Mouse (Mus musculus): ENCODE data around the gene Ttll1. TPM values are rescaled to one million over a fixed set of nuclear protein-coding genes. Genes with fewer than 3 reads are reported as not detected.
"Not testable (repeated sequence)": the region's sequence is repeated elsewhere in the genome, so short reads cannot be mapped to it uniquely, and the experiment has no call there.

Gene Ttll1
- total RNA-seq, 2 experiments from 2014 or later, result 45.5 to 54.9 TPM

DNA sequence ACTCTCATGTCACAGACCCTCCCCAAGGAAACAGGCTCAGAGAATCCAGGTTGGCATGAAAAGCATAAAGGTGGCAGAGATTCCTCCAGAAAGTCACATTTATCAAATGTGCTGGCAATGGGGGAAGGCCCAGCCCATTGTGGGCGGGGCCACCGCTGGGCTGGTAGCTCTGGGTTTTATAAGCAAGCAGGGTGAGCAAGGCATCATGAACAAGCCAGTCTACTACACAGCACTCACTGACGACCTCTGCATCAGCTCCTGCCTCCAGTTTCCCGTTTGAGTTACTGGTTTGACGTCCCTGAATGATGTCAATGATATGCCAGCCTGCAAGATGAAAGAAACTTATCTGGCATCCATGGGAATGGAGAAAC, 36.2 kb downstream of the Ttll1 start:
- intact Hi-C loops (cut with DNase I), result no loop called here
- Histone ChIP-seq H3K27ac (no peak overlapping the region), H3K4me3 (no peak overlapping the region)
- DNase-seq (ENCODE audit: extremely low spot score in 1 of 2, low spot score in 2 of 2), result no peak
- TF ChIP-seq CTCF (IDR thresholded peaks at IDR 0.05), result no peak

DNA sequence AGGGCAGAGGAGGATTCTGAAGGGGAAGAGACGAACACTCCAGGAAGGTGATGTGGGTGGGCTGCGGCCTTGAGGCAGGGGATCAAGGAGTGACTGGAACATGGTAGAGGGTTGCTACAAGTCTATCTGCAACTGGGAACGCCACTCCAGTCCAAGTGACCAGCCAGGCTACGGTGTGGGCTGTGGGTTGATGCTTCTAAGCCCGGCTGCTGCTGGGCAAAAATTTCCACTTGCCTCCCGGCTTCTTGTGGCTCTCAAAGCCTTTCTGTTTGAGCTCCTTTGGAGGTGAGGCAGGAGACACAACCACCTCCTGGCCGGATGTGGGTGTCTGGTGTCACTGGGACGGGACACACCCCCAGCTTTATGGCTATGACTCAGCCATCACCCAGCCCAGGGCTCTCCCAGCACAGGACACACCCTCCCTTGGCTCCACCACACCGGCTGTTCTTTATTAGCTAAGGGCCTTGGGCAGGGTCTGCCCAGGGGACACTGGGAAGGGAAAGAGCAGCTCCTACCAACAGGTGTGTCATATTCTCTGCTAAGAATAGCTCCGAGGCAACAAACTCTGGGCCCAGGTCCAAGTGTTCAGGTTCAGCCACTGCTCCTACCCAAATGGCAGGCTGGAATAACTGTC, 36.7 kb downstream of the Ttll1 start:
- no peak overlapping the region for H3K27ac ChIP-seq
- DNase-seq (ENCODE audit: extremely low spot score in 1 of 2, low spot score in 2 of 2), result no peak
- intact Hi-C loops (cut with DNase I), result no loop called here
- TF ChIP-seq CTCF (IDR thresholded peaks at IDR 0.05), result no peak
- H3K4me3 ChIP-seq, result no peak overlapping the region

DNA sequence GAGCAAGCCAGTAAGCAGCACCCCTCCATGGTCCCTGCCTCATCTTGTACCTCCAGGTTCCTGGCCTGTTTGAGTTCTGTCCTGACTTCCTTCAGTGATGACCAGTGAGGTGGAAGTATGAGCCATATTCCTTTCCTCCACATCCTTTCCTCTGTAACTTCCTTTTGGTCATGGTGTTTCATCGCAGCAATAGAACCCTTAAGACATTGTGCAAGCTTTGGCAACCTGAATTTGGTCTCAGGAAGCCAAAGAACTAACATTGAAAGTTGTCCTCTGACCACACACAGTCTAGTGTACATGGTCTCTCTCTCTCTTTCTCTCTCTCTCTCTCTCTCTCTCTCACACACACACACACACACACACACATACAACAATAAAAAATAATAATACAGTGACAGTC, 37.4 kb downstream of the Ttll1 start:
- DNase-seq (ENCODE audit: extremely low spot score in 1 of 2, low spot score in 2 of 2), result no peak
- Histone ChIP-seq H3K27ac (no peak overlapping the region), H3K4me3 (no peak overlapping the region)
- no peak for TF ChIP-seq CTCF (IDR thresholded peaks at IDR 0.05)
- intact Hi-C loops (cut with DNase I), result no loop called here

DNA sequence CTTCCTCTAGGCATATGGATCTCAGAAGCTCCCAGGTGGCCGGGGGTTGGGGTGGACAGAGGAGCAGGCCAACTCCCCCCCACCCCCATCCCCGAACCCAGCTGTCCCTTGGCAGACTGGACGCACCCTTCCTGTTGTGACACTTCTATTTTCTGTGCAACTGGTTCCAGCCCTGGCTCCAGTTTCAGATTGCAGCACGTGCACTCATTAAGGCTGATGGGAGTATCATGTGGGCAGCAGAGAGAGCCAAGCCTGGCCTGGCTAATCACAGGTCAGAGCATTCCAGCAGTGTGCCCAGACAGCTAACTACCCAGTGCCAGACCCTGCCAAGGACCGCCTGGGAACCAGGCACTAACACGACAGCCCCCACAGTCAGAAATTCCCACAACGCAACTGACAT, 39.2 kb downstream of the Ttll1 start:
- intact Hi-C loops (cut with DNase I), result no loop called here
- Histone ChIP-seq H3K27ac (no peak overlapping the region), H3K4me3 (no peak overlapping the region)
- no peak for TF ChIP-seq CTCF (IDR thresholded peaks at IDR 0.05)
- no peak for DNase-seq (ENCODE audit: extremely low spot score in 1 of 2, low spot score in 2 of 2)

DNA sequence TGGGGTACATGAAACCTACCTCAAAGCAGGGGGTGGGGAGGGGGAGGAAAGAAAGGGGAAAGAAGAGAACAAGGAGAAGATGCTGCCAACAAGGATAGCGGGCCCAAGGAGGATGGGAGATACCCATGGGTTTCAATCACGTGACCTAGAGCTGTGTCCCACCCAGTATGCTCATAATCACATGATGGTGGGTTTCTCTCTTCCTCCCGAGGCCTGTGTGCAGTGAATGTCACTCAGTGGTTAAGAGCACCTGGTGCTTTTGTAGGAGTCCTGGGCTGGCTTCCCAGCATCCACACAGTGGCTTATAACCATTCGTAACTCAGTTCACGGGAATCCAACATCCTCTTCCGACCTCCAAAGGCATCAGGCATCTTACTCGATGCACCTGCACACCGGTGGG, 40.2 kb downstream of the Ttll1 start:
- TF ChIP-seq CTCF (IDR thresholded peaks at IDR 0.05), result no peak
- no peak overlapping the region for H3K4me3 ChIP-seq
- no peak overlapping the region for H3K27ac ChIP-seq
- DNase-seq (ENCODE audit: extremely low spot score in 1 of 2, low spot score in 2 of 2), result no peak
- intact Hi-C loops (cut with DNase I), result no loop called here

DNA sequence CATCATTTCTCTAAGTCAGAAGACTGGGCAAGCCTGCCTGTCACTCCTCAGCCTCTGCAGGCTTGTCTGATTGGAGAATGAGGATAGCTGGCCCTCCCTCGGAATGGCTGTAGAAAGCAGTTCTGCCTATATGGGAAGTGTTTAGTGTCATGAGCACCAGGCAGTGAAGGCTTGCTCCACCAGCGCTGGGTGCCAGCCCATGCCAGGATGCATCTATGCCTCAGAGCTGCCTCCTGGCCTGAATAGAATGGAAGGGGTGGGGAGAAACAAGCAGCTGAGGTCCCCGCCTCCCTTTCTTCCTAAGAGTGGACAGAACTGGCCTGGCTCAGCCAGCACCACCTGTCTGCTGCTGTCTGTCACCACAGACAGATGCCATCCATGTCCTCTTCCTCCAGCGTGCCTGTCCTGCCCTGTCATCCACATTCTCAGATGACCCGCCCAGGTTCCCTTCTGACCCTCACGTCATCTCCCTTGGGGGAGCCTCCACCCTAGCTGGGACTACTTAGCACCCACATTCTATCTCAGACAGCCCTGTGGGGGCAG, 41.3 kb downstream of the Ttll1 start:
- Histone ChIP-seq H3K27ac (no peak overlapping the region), H3K4me3 (no peak overlapping the region)
- intact Hi-C loops (cut with DNase I), result no loop called here
- no peak for DNase-seq (ENCODE audit: extremely low spot score in 1 of 2, low spot score in 2 of 2)
- no peak for TF ChIP-seq CTCF (IDR thresholded peaks at IDR 0.05)

DNA sequence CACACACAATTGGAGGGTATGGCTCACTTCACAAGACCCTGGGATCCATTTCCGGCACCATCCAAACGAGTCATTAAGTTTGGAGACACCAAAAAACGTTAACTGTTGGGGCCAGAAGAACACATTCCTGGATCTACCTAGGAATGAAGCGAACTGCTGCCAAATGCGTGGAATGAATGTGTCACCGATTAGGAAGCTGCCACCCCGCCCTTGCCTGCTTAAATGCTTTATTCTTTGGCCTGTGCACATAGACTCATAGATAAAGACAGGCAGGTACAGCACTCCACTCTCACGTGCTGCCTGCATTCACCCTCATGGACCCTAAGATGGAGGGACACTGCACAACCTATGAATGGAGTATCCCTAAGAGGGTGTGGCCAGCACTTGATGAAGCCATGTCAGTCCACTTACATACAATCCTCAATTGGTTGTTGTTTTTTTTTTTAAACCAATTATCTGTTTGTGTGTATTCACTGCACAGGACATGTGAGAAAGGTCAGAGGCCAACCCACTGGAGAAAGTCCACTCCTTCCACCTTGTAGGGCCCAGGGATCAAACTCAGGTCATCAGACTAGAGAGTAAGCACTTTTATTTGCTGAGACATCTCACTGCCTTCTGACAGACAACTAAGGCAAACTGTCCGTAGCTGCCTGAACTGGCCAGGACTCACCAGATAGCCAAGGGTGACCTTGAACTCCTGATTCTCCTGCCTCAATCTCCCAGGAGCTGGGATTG, 43.3 kb downstream of the Ttll1 start:
- H3K4me3 ChIP-seq, result no peak overlapping the region
- TF ChIP-seq CTCF (IDR thresholded peaks at IDR 0.05), result no peak
- intact Hi-C loops (cut with DNase I), result no loop called here
- H3K27ac ChIP-seq, result no peak overlapping the region
- DNase-seq (ENCODE audit: extremely low spot score in 1 of 2, low spot score in 2 of 2), result no peak

DNA sequence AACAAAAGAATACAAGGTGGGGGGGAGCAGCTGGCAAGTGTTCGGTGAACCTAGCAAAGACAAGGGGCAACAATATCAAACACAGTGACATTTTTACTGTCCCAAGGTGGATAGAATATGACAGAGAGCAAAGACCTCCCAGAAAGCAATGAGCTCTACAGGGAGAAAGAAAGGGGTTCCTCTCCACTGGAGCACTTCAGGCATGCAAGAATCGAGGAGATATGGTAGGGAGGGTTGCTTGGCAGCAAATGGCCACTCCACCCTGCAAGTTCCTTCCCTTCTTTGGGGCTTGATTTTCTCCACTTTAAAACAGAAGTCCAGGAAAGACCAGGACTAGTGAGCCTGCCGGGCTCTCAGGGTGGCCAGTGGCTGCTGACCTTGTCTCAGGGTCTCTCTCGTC, 44.4 kb downstream of the Ttll1 start:
- intact Hi-C loops (cut with DNase I), result no loop called here
- no peak overlapping the region for H3K4me3 ChIP-seq
- H3K27ac ChIP-seq, result no peak overlapping the region
- TF ChIP-seq CTCF (IDR thresholded peaks at IDR 0.05), result no peak
- no peak for DNase-seq (ENCODE audit: extremely low spot score in 1 of 2, low spot score in 2 of 2)

DNA sequence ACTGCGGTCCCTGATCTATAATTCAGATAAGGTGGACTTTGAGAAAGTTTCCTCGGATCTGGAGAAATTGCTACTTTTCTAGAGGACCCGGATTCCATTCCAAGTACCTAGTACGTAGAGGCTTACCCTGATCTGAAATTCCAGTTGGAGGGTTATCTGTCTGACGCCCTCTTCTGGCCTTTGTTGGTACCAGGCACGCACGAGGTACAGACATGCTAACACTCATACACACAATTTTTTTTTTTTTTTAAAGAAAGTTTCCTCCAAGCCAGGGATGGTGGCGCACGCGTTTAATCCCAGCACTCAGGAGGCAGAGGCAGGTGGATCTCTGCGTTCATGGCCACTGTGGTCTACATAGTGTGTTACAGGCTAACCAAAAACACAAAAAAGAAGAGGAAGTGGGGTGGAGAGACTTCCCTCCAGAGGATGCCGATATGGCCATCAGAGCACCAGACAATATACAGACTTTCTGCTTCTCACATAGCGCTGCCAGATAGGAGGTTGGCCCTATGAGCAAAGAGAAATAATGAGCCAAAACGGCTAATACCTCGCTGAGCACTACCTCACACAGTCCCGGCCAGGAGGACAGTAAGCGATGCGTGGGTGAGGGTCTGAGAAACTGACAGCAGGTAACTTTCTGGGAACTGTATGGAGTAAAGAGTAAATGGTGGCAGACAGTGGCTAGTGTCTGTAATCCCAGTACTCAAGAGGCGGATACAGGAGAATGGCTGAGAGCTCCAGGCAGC, 45.6 kb downstream of the Ttll1 start:
- intact Hi-C loops (cut with DNase I), result no loop called here
- Histone ChIP-seq H3K27ac (no peak overlapping the region), H3K4me3 (peak overlapping the region; percentile 60)
- DNase-seq (ENCODE audit: extremely low spot score in 1 of 2, low spot score in 2 of 2), result no peak
- TF ChIP-seq CTCF (IDR thresholded peaks at IDR 0.05), result peak; percentile 36

DNA sequence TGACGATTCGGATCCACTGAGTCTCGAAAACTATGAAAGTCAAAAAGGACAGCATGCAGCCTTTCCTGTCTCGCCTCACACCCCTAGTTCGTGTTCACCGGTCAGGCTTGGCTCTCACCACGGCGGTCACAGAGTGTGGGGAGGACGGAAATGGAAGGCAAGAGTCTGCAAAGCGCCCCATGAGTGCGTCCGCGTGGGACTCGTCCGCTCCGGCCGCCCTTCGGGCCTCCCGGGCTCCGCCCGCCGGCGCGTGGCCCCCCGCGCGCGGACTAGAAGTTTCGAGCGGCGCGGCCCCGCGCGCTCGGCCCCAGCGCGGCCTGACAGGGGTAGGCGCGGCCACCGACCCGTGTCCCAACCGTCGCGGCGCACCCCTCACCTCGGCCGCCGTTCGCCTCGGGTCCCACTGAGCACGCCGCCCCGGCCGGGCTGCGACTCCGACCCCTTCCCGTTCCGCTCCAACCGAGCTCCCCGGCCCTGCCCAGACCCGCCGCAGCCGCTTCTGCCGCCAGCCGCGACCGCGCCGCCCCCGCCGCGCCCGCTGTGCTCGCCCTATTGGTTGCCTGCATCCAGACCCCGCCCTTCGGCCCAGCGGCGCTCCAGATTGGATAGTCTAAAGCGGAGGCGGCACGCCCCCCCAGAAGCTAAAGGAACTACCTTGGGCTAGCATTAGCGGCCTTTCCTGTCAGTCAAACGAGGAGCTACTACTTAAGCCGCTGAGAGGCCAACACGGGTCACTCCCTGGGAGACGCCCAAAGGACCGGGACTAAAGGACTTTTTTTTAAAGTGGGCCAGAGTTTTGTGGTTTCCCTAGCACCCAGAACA, 46.4 kb downstream of the Ttll1 start, which contains the start of gene Pacsin2:
TSS of gene Pacsin2 (minus strand) at position 524 of the 822 bp plus-strand sequence.
- intact Hi-C loops (cut with DNase I), result no loop called here
- peak within 1 kb of the TSS; percentile 32; the same call in 1 of the 2 replicates for H3K27ac ChIP-seq
- DNase-seq (ENCODE audit: extremely low spot score in 1 of 2, low spot score in 2 of 2), result peak; percentile 95 to 96
- peak within 1 kb of the TSS; percentile 60 for H3K4me3 ChIP-seq
- TF ChIP-seq CTCF (IDR thresholded peaks at IDR 0.05), result no peak

DNA sequence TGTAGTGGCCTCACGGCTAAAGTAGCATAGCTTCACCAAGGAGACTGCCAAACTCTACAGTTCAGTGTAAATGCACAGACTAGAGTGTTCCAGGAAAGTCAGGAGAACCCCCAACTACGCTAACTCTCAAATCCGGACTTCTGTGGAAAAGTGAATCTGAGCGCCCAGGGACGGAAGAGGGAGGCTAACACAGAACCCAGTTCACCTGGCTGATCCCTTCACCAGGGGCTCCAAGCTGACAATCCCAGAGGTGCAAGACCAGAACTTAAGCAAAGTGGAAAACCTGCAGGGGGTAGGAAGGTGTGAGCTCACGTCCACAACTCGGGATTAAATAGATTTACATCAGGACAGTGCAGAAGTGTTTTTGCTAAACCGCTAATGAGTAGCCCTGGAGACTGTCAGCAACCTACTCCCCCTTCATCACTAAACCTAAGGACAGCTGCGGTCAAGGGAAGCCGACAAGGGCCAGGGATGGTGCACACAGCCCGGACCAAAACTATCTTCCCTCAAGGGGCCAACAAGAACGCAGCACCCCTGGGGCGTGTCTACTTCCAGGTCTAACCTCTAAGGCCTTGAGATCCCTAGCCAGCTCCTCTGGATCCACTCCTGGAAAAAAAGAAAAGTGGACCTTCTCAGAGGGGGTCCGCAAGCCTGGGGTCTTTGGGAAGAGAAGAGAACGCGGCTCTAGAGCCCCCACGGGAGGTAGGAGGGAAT, 47.2 kb downstream of the Ttll1 start:
- TF ChIP-seq CTCF (IDR thresholded peaks at IDR 0.05), result no peak
- intact Hi-C loops (cut with DNase I), result no loop called here
- no peak for DNase-seq (ENCODE audit: extremely low spot score in 1 of 2, low spot score in 2 of 2)
- Histone ChIP-seq H3K27ac (0 out of 2 replicates have a peak overlapping the region, but pooled peaks have one; percentile 32), H3K4me3 (peak overlapping the region; percentile 60)

DNA sequence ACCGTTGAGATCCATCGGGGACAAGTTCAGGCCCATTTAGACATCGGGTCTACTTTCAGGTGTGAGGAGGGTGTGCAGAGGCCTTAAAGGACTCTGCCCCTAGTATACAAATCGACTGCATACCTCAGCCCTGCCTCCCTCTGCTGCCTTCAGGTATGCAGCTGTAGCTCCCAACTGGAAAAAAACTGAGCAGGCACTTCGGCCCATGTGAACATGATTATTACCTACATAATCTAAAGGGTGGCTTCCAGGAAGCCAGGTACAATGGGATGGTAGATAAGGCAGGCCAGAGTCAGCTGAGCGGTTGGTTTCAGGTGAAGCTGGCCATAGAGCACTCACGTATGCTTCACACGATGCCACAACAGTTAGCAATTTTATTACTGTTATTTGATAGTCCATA, 48.3 kb downstream of the Ttll1 start:
- H3K27ac ChIP-seq; H3K4me3 ChIP-seq; intact Hi-C loops (cut with DNase I); DNase-seq (ENCODE audit: extremely low spot score in 1 of 2, low spot score in 2 of 2): not testable (repeated sequence)
